Mouse (Mus musculus): ENCODE data around the gene Slc17a3. TPM values are rescaled to one million over a fixed set of nuclear protein-coding genes. Genes with fewer than 3 reads are reported as not detected.

Gene Slc17a3
- polyA plus RNA-seq, 1 experiment from 2014 or later: not detected

- DNase-seq (ENCODE audit: low spot score): peak; percentile 64
- Histone ChIP-seq H3K9ac (ENCODE audit: low read depth, low read length) (no peak overlapping the region), H3K9me3 (ENCODE audit: control insufficient read depth, low read length) (no peaks in the 10 kb centered on the region), H3K27me3 (ENCODE audit: control insufficient read depth, insufficient read depth, low read length) (no peaks in the 10 kb centered on the region), H3K27ac (ENCODE audit: low read depth, low read length) (no peak overlapping the region), H3K4me1 (replicated peaks; ENCODE audit: control insufficient read depth, insufficient read depth, low read length) (no peaks in the 10 kb centered on the region), H3K4me2 (replicated peaks; ENCODE audit: low read depth, low read length) (no peak overlapping the region), H3K4me3 (ENCODE audit: low read depth, low read length) (no peak overlapping the region), H3K36me3 (ENCODE audit: control insufficient read depth, insufficient read depth, low read length) (no peaks in the 10 kb centered on the region)
- WGBS: 24% methylated on average over 6 of the region's 6 CpGs
- no peak for ATAC-seq (ENCODE audit: low FRiP score)
Observed at GRCm38 (mm10) chr13:23833053-23833452, 6.2 kb upstream of the Slc17a3 start.

- no peak for DNase-seq (ENCODE audit: low spot score)
- Histone ChIP-seq H3K4me3 (ENCODE audit: low read depth, low read length) (no peak overlapping the region), H3K4me2 (replicated peaks; ENCODE audit: low read depth, low read length) (no peak overlapping the region), H3K27ac (ENCODE audit: low read depth, low read length) (no peak overlapping the region), H3K9me3 (ENCODE audit: control insufficient read depth, low read length) (no peaks in the 10 kb centered on the region), H3K36me3 (ENCODE audit: control insufficient read depth, insufficient read depth, low read length) (no peaks in the 10 kb centered on the region), H3K9ac (ENCODE audit: low read depth, low read length) (no peak overlapping the region), H3K27me3 (ENCODE audit: control insufficient read depth, insufficient read depth, low read length) (no peaks in the 10 kb centered on the region), H3K4me1 (replicated peaks; ENCODE audit: control insufficient read depth, insufficient read depth, low read length) (no peaks in the 10 kb centered on the region)
- no peak for ATAC-seq (ENCODE audit: low FRiP score)
- 87% methylated on average over 5 of the region's 5 CpGs for WGBS
Observed at GRCm38 (mm10) chr13:23834836-23835235, 4.4 kb upstream of the Slc17a3 start.

- 95% methylated on average over 5 of the region's 5 CpGs for WGBS
- ATAC-seq (ENCODE audit: low FRiP score) (no peak), DNase-seq (ENCODE audit: low spot score) (no peak)
- no peak overlapping the region for H3K4me2 ChIP-seq (replicated peaks; ENCODE audit: low read depth, low read length)
- no peak overlapping the region for H3K9ac ChIP-seq (ENCODE audit: low read depth, low read length)
- H3K4me3 ChIP-seq (ENCODE audit: low read depth, low read length): no peak overlapping the region
- H3K4me1 ChIP-seq (replicated peaks; ENCODE audit: control insufficient read depth, insufficient read depth, low read length): no peaks in the 10 kb centered on the region
- H3K9me3 ChIP-seq (ENCODE audit: control insufficient read depth, low read length): no peaks in the 10 kb centered on the region
- no peak overlapping the region for H3K27ac ChIP-seq (ENCODE audit: low read depth, low read length)
- H3K36me3 ChIP-seq (ENCODE audit: control insufficient read depth, insufficient read depth, low read length): no peaks in the 10 kb centered on the region
- H3K27me3 ChIP-seq (ENCODE audit: control insufficient read depth, insufficient read depth, low read length): no peaks in the 10 kb centered on the region
Observed at GRCm38 (mm10) chr13:23836630-23837029, 2.6 kb upstream of the Slc17a3 start.

- 88% methylated on average over 4 of the region's 4 CpGs for WGBS
- H3K27ac ChIP-seq (ENCODE audit: low read depth, low read length): no peak overlapping the region
- DNase-seq (ENCODE audit: low spot score): no peak
- ATAC-seq (ENCODE audit: low FRiP score): no peak
- no peaks in the 10 kb centered on the region for H3K4me1 ChIP-seq (replicated peaks; ENCODE audit: control insufficient read depth, insufficient read depth, low read length)
- no peaks in the 10 kb centered on the region for H3K36me3 ChIP-seq (ENCODE audit: control insufficient read depth, insufficient read depth, low read length)
- H3K27me3 ChIP-seq (ENCODE audit: control insufficient read depth, insufficient read depth, low read length): no peaks in the 10 kb centered on the region
- H3K4me2 ChIP-seq (replicated peaks; ENCODE audit: low read depth, low read length): no peak overlapping the region
- H3K9ac ChIP-seq (ENCODE audit: low read depth, low read length): no peak overlapping the region
- H3K9me3 ChIP-seq (ENCODE audit: control insufficient read depth, low read length): no peaks in the 10 kb centered on the region
- no peak overlapping the region for H3K4me3 ChIP-seq (ENCODE audit: low read depth, low read length)
Observed at GRCm38 (mm10) chr13:23845851-23846250, 6.6 kb downstream of the Slc17a3 start.

GRCm38 (mm10) chr13:23849299-23849698 is 10.1 kb downstream of the Slc17a3 start:
- no peak overlapping the region for H3K4me3 ChIP-seq (ENCODE audit: low read depth, low read length)

GRCm38 (mm10) chr13:23856401-23856800 is 17.2 kb downstream of the Slc17a3 start:
- H3K4me3 ChIP-seq (ENCODE audit: low read depth, low read length): no peak overlapping the region
- H3K9me3 ChIP-seq (ENCODE audit: control insufficient read depth, low read length): no peaks in the 10 kb centered on the region
- no peaks in the 10 kb centered on the region for H3K27me3 ChIP-seq (ENCODE audit: control insufficient read depth, insufficient read depth, low read length)
- DNase-seq (ENCODE audit: low spot score) (no peak), ATAC-seq (ENCODE audit: low FRiP score) (no peak)
- no peak overlapping the region for H3K27ac ChIP-seq (ENCODE audit: low read depth, low read length)
- 78% methylated on average over 3 of the region's 3 CpGs for whole genome bisulfite sequencing
- 0 out of 2 replicates have a peak, but pooled peaks cover under 1% of the 10 kb centered on the region for H3K4me1 ChIP-seq (replicated peaks; ENCODE audit: control insufficient read depth, insufficient read depth, low read length)
- H3K36me3 ChIP-seq (ENCODE audit: control insufficient read depth, insufficient read depth, low read length): no peaks in the 10 kb centered on the region
- no peak overlapping the region for H3K9ac ChIP-seq (ENCODE audit: low read depth, low read length)
- H3K4me2 ChIP-seq (replicated peaks; ENCODE audit: low read depth, low read length): no peak overlapping the region

More at GRCm38 (mm10) chr13:23849299-23849698, 10.1 kb downstream of the Slc17a3 start:
- no peak for DNase-seq (ENCODE audit: low spot score)
- ATAC-seq (ENCODE audit: low FRiP score): no peak
- Histone ChIP-seq H3K9me3 (ENCODE audit: control insufficient read depth, low read length) (no peaks in the 10 kb centered on the region), H3K9ac (ENCODE audit: low read depth, low read length) (no peak overlapping the region), H3K4me2 (replicated peaks; ENCODE audit: low read depth, low read length) (no peak overlapping the region), H3K4me1 (replicated peaks; ENCODE audit: control insufficient read depth, insufficient read depth, low read length) (0 out of 2 replicates have a peak, but pooled peaks cover 2% of the 10 kb centered on the region), H3K27ac (ENCODE audit: low read depth, low read length) (no peak overlapping the region), H3K27me3 (ENCODE audit: control insufficient read depth, insufficient read depth, low read length) (no peaks in the 10 kb centered on the region), H3K36me3 (ENCODE audit: control insufficient read depth, insufficient read depth, low read length) (no peaks in the 10 kb centered on the region)
- 88% methylated on average over 2 of the region's 2 CpGs for WGBS

GRCm38 (mm10) chr13:23861815-23862214 is 22.6 kb downstream of the Slc17a3 start:
- DNase-seq (ENCODE audit: low spot score): no peak
- ATAC-seq (ENCODE audit: low FRiP score): no peak
- no peak overlapping the region for H3K27ac ChIP-seq (ENCODE audit: low read depth, low read length)
- no peaks in the 10 kb centered on the region for H3K4me1 ChIP-seq (replicated peaks; ENCODE audit: control insufficient read depth, insufficient read depth, low read length)
- no peaks in the 10 kb centered on the region for H3K9me3 ChIP-seq (ENCODE audit: control insufficient read depth, low read length)
- no peaks in the 10 kb centered on the region for H3K36me3 ChIP-seq (ENCODE audit: control insufficient read depth, insufficient read depth, low read length)
- H3K4me3 ChIP-seq (ENCODE audit: low read depth, low read length): no peak overlapping the region
- no peaks in the 10 kb centered on the region for H3K27me3 ChIP-seq (ENCODE audit: control insufficient read depth, insufficient read depth, low read length)
- H3K4me2 ChIP-seq (replicated peaks; ENCODE audit: low read depth, low read length): no peak overlapping the region
- no peak overlapping the region for H3K9ac ChIP-seq (ENCODE audit: low read depth, low read length)

- H3K4me2 ChIP-seq (replicated peaks; ENCODE audit: low read depth, low read length): no peak overlapping the region
- H3K4me3 ChIP-seq (ENCODE audit: low read depth, low read length): no peak overlapping the region
- no peaks in the 10 kb centered on the region for H3K4me1 ChIP-seq (replicated peaks; ENCODE audit: control insufficient read depth, insufficient read depth, low read length)
- no peak overlapping the region for H3K27ac ChIP-seq (ENCODE audit: low read depth, low read length)
- 91% methylated on average over 9 of the region's 9 CpGs for WGBS
- ATAC-seq (ENCODE audit: low FRiP score) (no peak), DNase-seq (ENCODE audit: low spot score) (no peak)
- H3K9me3 ChIP-seq (ENCODE audit: control insufficient read depth, low read length): no peaks in the 10 kb centered on the region
- no peaks in the 10 kb centered on the region for H3K27me3 ChIP-seq (ENCODE audit: control insufficient read depth, insufficient read depth, low read length)
- no peaks in the 10 kb centered on the region for H3K36me3 ChIP-seq (ENCODE audit: control insufficient read depth, insufficient read depth, low read length)
- no peak overlapping the region for H3K9ac ChIP-seq (ENCODE audit: low read depth, low read length)
Observed at GRCm38 (mm10) chr13:23864711-23865110, 25.5 kb downstream of the Slc17a3 start.

GRCm38 (mm10) chr13:23866086-23866710 is 27.0 kb downstream of the Slc17a3 start:
- H3K9me3 ChIP-seq (ENCODE audit: control insufficient read depth, low read length): no peaks in the 10 kb centered on the region
- WGBS: 77% methylated on average over 9 of the region's 9 CpGs
- no peaks in the 10 kb centered on the region for H3K27me3 ChIP-seq (ENCODE audit: control insufficient read depth, insufficient read depth, low read length)
- DNase-seq (ENCODE audit: low spot score) (no peak), ATAC-seq (ENCODE audit: low FRiP score) (no peak)
- no peak overlapping the region for H3K9ac ChIP-seq (ENCODE audit: low read depth, low read length)
- H3K36me3 ChIP-seq (ENCODE audit: control insufficient read depth, insufficient read depth, low read length): no peaks in the 10 kb centered on the region
- H3K4me2 ChIP-seq (replicated peaks; ENCODE audit: low read depth, low read length): no peak overlapping the region
- H3K4me3 ChIP-seq (ENCODE audit: low read depth, low read length): no peak overlapping the region
- H3K4me1 ChIP-seq (replicated peaks; ENCODE audit: control insufficient read depth, insufficient read depth, low read length): no peaks in the 10 kb centered on the region
- H3K27ac ChIP-seq (ENCODE audit: low read depth, low read length): no peak overlapping the region
